Mouse (Mus musculus): Measurements from ENCODE around the gene Atp5mpl. TPM values are rescaled to one million over a fixed set of nuclear protein-coding genes. Genes with fewer than 3 reads are reported as not detected.

Atp5mpl gene
- total RNA-seq, 2 experiments from 2014 or later, result 1,393 to 1,435 TPM

- intact Hi-C loops (cut with DNase I), result no loop called here
- DNase-seq (ENCODE audit: low spot score), result no peak
Observed at GRCm38 (mm10) chr12:111920046-111920445, 46.7 kb downstream of the Atp5mpl start.

GRCm38 (mm10) chr12:111916514-111917217 lies 50.1 kb downstream of the Atp5mpl start:
- intact Hi-C loops (cut with DNase I), result loop anchor here (2.0 kb wide), 1 partner anchor 16 kb away; no protein-coding TSS in a partner anchor
- DNase-seq (ENCODE audit: low spot score), result no peak

GRCm38 (mm10) chr12:111915781-111916180 lies 51.0 kb downstream of the Atp5mpl start:
- intact Hi-C loops (cut with DNase I), result loop anchor here (2.0 kb wide), 1 partner anchor 17 kb away; no protein-coding TSS in a partner anchor
- no peak for DNase-seq (ENCODE audit: low spot score)

GRCm38 (mm10) chr12:111914031-111914430 lies 52.7 kb downstream of the Atp5mpl start:
- no peak for DNase-seq (ENCODE audit: low spot score)
- intact Hi-C loops (cut with DNase I), result no loop called here

GRCm38 (mm10) chr12:111912802-111913201 lies 54.0 kb downstream of the Atp5mpl start:
- intact Hi-C loops (cut with DNase I), result no loop called here
- no peak for DNase-seq (ENCODE audit: low spot score)

- DNase-seq (ENCODE audit: low spot score), result no peak
- intact Hi-C loops (cut with DNase I), result no loop called here
Observed at GRCm38 (mm10) chr12:111911796-111912195, 55.0 kb downstream of the Atp5mpl start.

Other genes starting within 250 kb of the Atp5mpl start
- 10 to 100 TPM; 94.5 to 95.3 TPM for gene Klc1, start 208.1 kb downstream of the Atp5mpl start, total RNA-seq (2021)
- gene Xrcc3, start 153.1 kb downstream of the Atp5mpl start, total RNA-seq (2021), result 1 to 10 TPM; 1.9 to 2.2 TPM
- gene Zfyve21, start 152.8 kb downstream of the Atp5mpl start, total RNA-seq (2021), result 10 to 100 TPM; 61.1 to 66.7 TPM
- gene Ppp1r13b, start 58.9 kb downstream of the Atp5mpl start, total RNA-seq (2021), result 10 to 100 TPM; 17.4 to 19.1 TPM
- under 1 TPM; 0.08 to 0.13 TPM for gene Tdrd9, start 4.6 kb upstream of the Atp5mpl start, total RNA-seq (2021)
- under 1 TPM in 1 of 2 experiments, not detected in 1; 0.84 TPM for gene Rd3l, start 14.3 kb upstream of the Atp5mpl start, total RNA-seq (2021)
- under 1 TPM; 0.25 to 0.47 TPM for gene Aspg, start 139.7 kb upstream of the Atp5mpl start, total RNA-seq (2021)
- 10 to 100 TPM; 14.3 to 16.6 TPM for gene Kif26a, start 179.2 kb upstream of the Atp5mpl start, total RNA-seq (2021)

Measured in heart, postnatal 25 days (tissue).